Mouse (Mus musculus): ENCODE measurements around the gene Cyp2d10. TPM values are rescaled to one million over a fixed set of nuclear protein-coding genes. Genes with fewer than 3 reads are reported as not detected.
"Not testable (repeated sequence)": the region's sequence is repeated elsewhere in the genome, so short reads cannot be mapped to it uniquely, and the experiment has no call there.

The Cyp2d10 gene
- polyA plus RNA-seq, 1 experiment, result not detected

GRCm38 (mm10) chr15:82372991-82373390 is 34.0 kb downstream of the Cyp2d10 start:
- DNase-seq (ENCODE audit: low read depth), result no peak
- no peak for TF ChIP-seq CTCF (IDR thresholded peaks at IDR 0.05; ENCODE audit: borderline replicate concordance, extremely low read depth, insufficient read depth, insufficient read length)
- no peak for TF ChIP-seq POLR2A (IDR thresholded peaks at IDR 0.05; ENCODE audit: borderline replicate concordance, extremely low read depth, insufficient read depth, insufficient read length, poor library complexity, severe bottlenecking)

- DNase-seq (ENCODE audit: low read depth), result no peak
- TF ChIP-seq POLR2A (IDR thresholded peaks at IDR 0.05; ENCODE audit: borderline replicate concordance, extremely low read depth, insufficient read depth, insufficient read length, poor library complexity, severe bottlenecking), result no peak
Observed at GRCm38 (mm10) chr15:82372446-82372845, 34.5 kb downstream of the Cyp2d10 start.

GRCm38 (mm10) chr15:82368851-82369250 is 38.1 kb downstream of the Cyp2d10 start:
- TF ChIP-seq POLR2A (IDR thresholded peaks at IDR 0.05; ENCODE audit: borderline replicate concordance, extremely low read depth, insufficient read depth, insufficient read length, poor library complexity, severe bottlenecking) (no peak), CTCF (IDR thresholded peaks at IDR 0.05; ENCODE audit: borderline replicate concordance, extremely low read depth, insufficient read depth, insufficient read length) (no peak)
- DNase-seq (ENCODE audit: low read depth), result no peak

GRCm38 (mm10) chr15:82368146-82368545 is 38.8 kb downstream of the Cyp2d10 start:
- TF ChIP-seq CTCF (IDR thresholded peaks at IDR 0.05; ENCODE audit: borderline replicate concordance, extremely low read depth, insufficient read depth, insufficient read length) (no peak), POLR2A (IDR thresholded peaks at IDR 0.05; ENCODE audit: borderline replicate concordance, extremely low read depth, insufficient read depth, insufficient read length, poor library complexity, severe bottlenecking) (no peak)
- DNase-seq (ENCODE audit: low read depth), result no peak

- DNase-seq (ENCODE audit: low read depth), result not testable (repeated sequence)
Observed at GRCm38 (mm10) chr15:82364561-82364960, 42.4 kb downstream of the Cyp2d10 start.

- DNase-seq (ENCODE audit: low read depth), result not testable (repeated sequence)
Observed at GRCm38 (mm10) chr15:82363801-82364200, 43.2 kb downstream of the Cyp2d10 start.

- TF ChIP-seq POLR2A (IDR thresholded peaks at IDR 0.05; ENCODE audit: borderline replicate concordance, extremely low read depth, insufficient read depth, insufficient read length, poor library complexity, severe bottlenecking) (no peak), CTCF (IDR thresholded peaks at IDR 0.05; ENCODE audit: borderline replicate concordance, extremely low read depth, insufficient read depth, insufficient read length) (no peak)
- no peak for DNase-seq (ENCODE audit: low read depth)
Observed at GRCm38 (mm10) chr15:82362234-82362633, 44.8 kb downstream of the Cyp2d10 start.

GRCm38 (mm10) chr15:82361459-82362018 is 45.5 kb downstream of the Cyp2d10 start:
- peak; percentile 29; the same call in 1 of the 2 replicates for TF ChIP-seq CTCF (IDR thresholded peaks at IDR 0.05; ENCODE audit: borderline replicate concordance, extremely low read depth, insufficient read depth, insufficient read length)
- no peak for TF ChIP-seq POLR2A (IDR thresholded peaks at IDR 0.05; ENCODE audit: borderline replicate concordance, extremely low read depth, insufficient read depth, insufficient read length, poor library complexity, severe bottlenecking)
- DNase-seq (ENCODE audit: low read depth), result peak; percentile 37

GRCm38 (mm10) chr15:82358431-82359260 is 48.3 kb downstream of the Cyp2d10 start:
- TF ChIP-seq CTCF (IDR thresholded peaks at IDR 0.05; ENCODE audit: borderline replicate concordance, extremely low read depth, insufficient read depth, insufficient read length) (no peak), POLR2A (IDR thresholded peaks at IDR 0.05; ENCODE audit: borderline replicate concordance, extremely low read depth, insufficient read depth, insufficient read length, poor library complexity, severe bottlenecking) (no peak)
- no peak for DNase-seq (ENCODE audit: low read depth)

- peak; percentile 100 for DNase-seq (ENCODE audit: low read depth)
Observed at GRCm38 (mm10) chr15:82354126-82354945, 52.7 kb downstream of the Cyp2d10 start, which contains the start of gene Ndufa6. Gene Ndufa6, minus strand, starts transcription at chr15:82354322.

GRCm38 (mm10) chr15:82353745-82354113 is 53.3 kb downstream of the Cyp2d10 start:
- no peak for DNase-seq (ENCODE audit: low read depth)
- TF ChIP-seq POLR2A (IDR thresholded peaks at IDR 0.05; ENCODE audit: borderline replicate concordance, extremely low read depth, insufficient read depth, insufficient read length, poor library complexity, severe bottlenecking) (no peak), CTCF (IDR thresholded peaks at IDR 0.05; ENCODE audit: borderline replicate concordance, extremely low read depth, insufficient read depth, insufficient read length) (no peak)

More at GRCm38 (mm10) chr15:82354126-82354945, 52.7 kb downstream of the Cyp2d10 start, which contains the start of gene Ndufa6:
- peak; percentile 94 for TF ChIP-seq CTCF (IDR thresholded peaks at IDR 0.05; ENCODE audit: borderline replicate concordance, extremely low read depth, insufficient read depth, insufficient read length)
- TF ChIP-seq POLR2A (IDR thresholded peaks at IDR 0.05; ENCODE audit: borderline replicate concordance, extremely low read depth, insufficient read depth, insufficient read length, poor library complexity, severe bottlenecking), result peak; percentile 98

All from brain, embryonic 14.5 days (tissue).